Mouse (Mus musculus) heart, embryonic 16.5 days (tissue): Measurements from ENCODE around the gene Col5a3. TPM values are rescaled to one million over a fixed set of nuclear protein-coding genes. Genes with fewer than 3 reads are reported as not detected.
A peak's percentile ranks its signal among the peaks of the same experiment; 100 is the strongest.

Experiments used
- ATAC-seq: fragments of 200-750 bp; cut with Nextera tagmentation; replicated peaks from 2 replicates; pipeline ENCODE4 v1.8.0; 2017; ENCODE audit warnings: moderate number of reproducible peaks; ENCODE audit not compliant: insufficient read depth, low FRiP score; ENCODE audit errors: extremely low read depth
- H3K27ac ChIP-seq: fragments of 300-500 bp; sonication (generic); 2 replicates; pipeline ENCODE4 v1.5.1; 2014; ENCODE audit warnings: mild to moderate bottlenecking, low read length, control low read depth, moderate library complexity
- H3K27me3 ChIP-seq: fragments of 300-500 bp; sonication (generic); 2 replicates; pipeline ENCODE4 v1.6.1; 2014; ENCODE audit warnings: low read length, mixed read lengths; ENCODE audit not compliant: control insufficient read depth, insufficient read depth
- H3K36me3 ChIP-seq: fragments of 300-500 bp; sonication (generic); 2 replicates; pipeline ENCODE4 v1.6.1; 2014; ENCODE audit not compliant: control insufficient read depth, insufficient read depth
- H3K4me1 ChIP-seq: fragments of 300-500 bp; sonication (generic); 2 replicates; pipeline ENCODE4 v1.6.1; 2014; ENCODE audit warnings: low read length, mixed read lengths; ENCODE audit not compliant: control insufficient read depth, insufficient read depth
- H3K4me2 ChIP-seq: fragments of 300-500 bp; sonication (generic); 2 replicates; pipeline ENCODE4 v1.6.1; 2014; ENCODE audit warnings: low read depth, mild to moderate bottlenecking, control low read depth, low read length
- H3K4me3 ChIP-seq: fragments of 300-500 bp; sonication (generic); 2 replicates; pipeline ENCODE4 v1.5.1; 2014; ENCODE audit warnings: mild to moderate bottlenecking, control low read depth, low read length
- H3K9ac ChIP-seq: fragments of 300-500 bp; sonication (generic); 2 replicates; pipeline ENCODE4 v1.6.1; 2014; ENCODE audit warnings: low read length, control low read depth
- H3K9me3 ChIP-seq: fragments of 300-500 bp; sonication (generic); replicated peaks from 2 replicates; pipeline ENCODE4 v1.6.1; 2016; ENCODE audit warnings: low read length; ENCODE audit not compliant: control insufficient read depth
- WGBS: fragments of 180-500 bp; shearing (Covaris S2); extraction: QIAGEN DNeasy Blood & Tissue Kit; methylation state at CpG from one replicate; pipeline ENCODE4 v1.1.7; 2014; 5-methylcytosine and 5-hydroxymethylcytosine counted together
- polyA plus RNA-seq: library from polyadenylated mRNA; unstranded; fragments of >200 nt; fragmentation: Nextera tagmentation; extraction: Ambion mirVana; gene quantifications from 2 replicates; pipeline ENCODE4 v1.2.1, GENCODE M21; 2015

Gene Col5a3
- polyA plus RNA-seq, result 1.9 and 2.1 TPM in 2 replicates

DNA sequence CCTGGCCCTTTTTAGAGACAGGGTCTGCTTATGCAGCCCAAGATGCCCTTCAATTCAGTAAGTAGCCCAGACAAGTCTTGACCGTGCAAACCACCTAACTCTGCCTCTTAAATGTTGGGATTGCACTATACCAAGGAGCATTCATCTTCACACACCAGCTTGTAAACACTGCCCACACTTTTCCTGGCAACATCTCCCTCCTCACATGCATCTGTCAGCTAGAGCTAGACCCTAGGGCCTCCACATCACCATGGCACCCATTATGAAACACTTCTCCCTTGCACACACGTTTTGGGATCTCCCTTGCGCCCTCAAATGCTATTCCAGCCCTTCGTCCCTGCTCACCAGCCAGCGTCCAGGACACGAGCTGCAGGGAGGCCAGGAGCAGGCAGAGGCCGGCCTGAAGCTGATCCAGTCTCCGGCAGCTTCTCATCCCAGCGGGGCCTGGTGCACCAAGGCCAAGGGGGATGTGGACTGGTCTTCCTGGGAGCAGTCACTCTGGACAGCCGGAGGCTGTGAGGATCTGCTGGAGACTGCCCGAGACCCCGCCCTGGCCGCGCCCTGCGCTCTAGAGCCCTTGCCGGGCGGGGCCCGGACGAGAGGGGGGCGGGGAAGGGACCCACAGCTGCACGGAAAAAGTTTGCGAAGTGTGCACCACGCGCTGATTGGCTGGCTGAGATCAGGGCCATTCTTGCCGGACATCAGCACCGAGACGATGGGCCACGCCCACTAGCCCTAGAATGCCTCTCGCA, at the start of gene Col5a3:
TSS of gene Col5a3 (minus strand) at position 547 of the 752 bp plus-strand sequence.
- H3K9me3 ChIP-seq, result no peaks in the 10 kb centered on the region
- H3K27me3 ChIP-seq, result peaks cover 23% of the 10 kb centered on the region
- no peaks in the 10 kb centered on the region for H3K4me1 ChIP-seq
- H3K9ac ChIP-seq, result 0 out of 2 replicates have a peak within 1 kb of the TSS, but pooled peaks have one; percentile 13
- peak within 1 kb of the TSS; percentile 6; the same call in 1 of the 2 replicates for H3K4me3 ChIP-seq
- H3K36me3 ChIP-seq, result no peaks in the 10 kb centered on the region
- WGBS, result 6% methylated on average over 29 of the region's 29 CpGs
- peak within 1 kb of the TSS; percentile 45 for H3K4me2 ChIP-seq
- peak; percentile 68 for ATAC-seq
- no peak within 1 kb of the TSS for H3K27ac ChIP-seq

DNA sequence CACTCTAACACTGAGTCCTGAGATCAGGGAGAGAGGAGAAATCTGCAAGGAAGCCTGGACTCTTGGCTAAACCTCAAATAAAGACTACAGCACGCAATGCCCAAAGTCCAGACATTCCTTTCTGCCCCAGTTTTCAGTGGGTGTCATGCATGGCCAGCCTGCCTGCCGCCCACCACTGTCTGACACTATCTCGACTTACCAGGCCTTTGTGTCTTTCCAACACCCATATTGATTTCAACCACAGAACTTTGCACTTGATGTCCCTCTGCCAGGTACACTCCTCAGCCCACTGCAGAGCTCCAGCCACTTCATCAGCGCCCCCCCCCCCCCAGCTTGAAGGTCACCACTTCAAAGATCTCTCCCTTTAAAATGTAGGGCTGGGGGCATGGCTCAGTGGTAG, 47.4 kb upstream of the Col5a3 start:
- no peaks in the 10 kb centered on the region for H3K36me3 ChIP-seq
- no peaks in the 10 kb centered on the region for H3K9me3 ChIP-seq
- no peak overlapping the region for H3K27ac ChIP-seq
- peaks cover 4% of the 10 kb centered on the region for H3K27me3 ChIP-seq
- no peak overlapping the region for H3K9ac ChIP-seq
- H3K4me2 ChIP-seq, result no peak overlapping the region
- 43% methylated on average over 4 of the region's 4 CpGs for WGBS
- no peak for ATAC-seq
- H3K4me3 ChIP-seq, result no peak overlapping the region
- no peaks in the 10 kb centered on the region for H3K4me1 ChIP-seq

DNA sequence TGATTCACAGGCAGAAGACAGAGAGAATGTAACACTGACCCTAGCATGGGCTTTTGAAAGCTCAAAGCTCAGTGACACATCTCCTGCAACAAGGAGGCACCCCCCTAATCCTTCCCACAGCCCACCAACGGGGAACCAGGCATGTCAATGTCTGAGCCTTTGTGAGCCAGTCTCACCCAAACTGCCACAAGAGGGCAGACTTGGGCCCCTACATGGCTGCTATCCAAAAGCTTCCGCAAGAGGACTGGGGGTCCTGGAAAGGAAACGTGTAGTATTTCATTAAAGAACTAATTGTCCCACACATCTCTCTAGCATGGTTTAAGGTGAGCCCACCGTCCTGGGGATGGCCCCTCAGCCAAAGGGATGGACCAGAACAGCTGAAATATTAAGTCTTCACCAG, 47.0 kb upstream of the Col5a3 start:
- Histone ChIP-seq H3K4me3 (no peak overlapping the region), H3K9me3 (no peaks in the 10 kb centered on the region), H3K36me3 (no peaks in the 10 kb centered on the region), H3K9ac (no peak overlapping the region), H3K4me2 (no peak overlapping the region), H3K27me3 (peaks cover 4% of the 10 kb centered on the region; the same call in 1 of the 2 replicates), H3K4me1 (no peaks in the 10 kb centered on the region), H3K27ac (no peak overlapping the region)
- ATAC-seq, result no peak
- 11% methylated on average over 4 of the region's 4 CpGs for WGBS

DNA sequence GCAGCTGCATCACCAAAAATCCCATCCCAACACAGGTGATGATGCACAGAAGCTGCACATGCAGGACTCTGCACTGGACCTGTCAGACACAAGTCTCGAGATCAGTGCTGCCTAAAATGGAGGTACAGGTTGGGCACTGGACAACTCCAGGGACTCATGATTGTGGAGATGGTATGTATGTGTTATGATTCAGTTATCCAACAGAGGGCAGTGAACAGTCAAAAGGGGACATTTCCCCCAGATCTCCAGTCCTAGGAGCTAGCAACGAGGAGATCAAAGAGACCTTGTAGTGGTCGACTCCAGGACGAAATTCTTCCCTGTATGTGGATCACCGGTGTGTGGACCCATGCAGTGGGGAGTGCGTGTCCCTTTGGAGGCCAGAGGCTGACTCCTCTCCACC, 45.1 kb upstream of the Col5a3 start:
- H3K4me3 ChIP-seq, result no peak overlapping the region
- H3K9ac ChIP-seq, result no peak overlapping the region
- H3K27me3 ChIP-seq, result peaks cover 4% of the 10 kb centered on the region; the same call in 1 of the 2 replicates
- no peak for ATAC-seq
- no peaks in the 10 kb centered on the region for H3K4me1 ChIP-seq
- H3K4me2 ChIP-seq, result no peak overlapping the region
- no peaks in the 10 kb centered on the region for H3K9me3 ChIP-seq
- H3K27ac ChIP-seq, result no peak overlapping the region
- no peaks in the 10 kb centered on the region for H3K36me3 ChIP-seq
- WGBS, result 35% methylated on average over 6 of the region's 6 CpGs

DNA sequence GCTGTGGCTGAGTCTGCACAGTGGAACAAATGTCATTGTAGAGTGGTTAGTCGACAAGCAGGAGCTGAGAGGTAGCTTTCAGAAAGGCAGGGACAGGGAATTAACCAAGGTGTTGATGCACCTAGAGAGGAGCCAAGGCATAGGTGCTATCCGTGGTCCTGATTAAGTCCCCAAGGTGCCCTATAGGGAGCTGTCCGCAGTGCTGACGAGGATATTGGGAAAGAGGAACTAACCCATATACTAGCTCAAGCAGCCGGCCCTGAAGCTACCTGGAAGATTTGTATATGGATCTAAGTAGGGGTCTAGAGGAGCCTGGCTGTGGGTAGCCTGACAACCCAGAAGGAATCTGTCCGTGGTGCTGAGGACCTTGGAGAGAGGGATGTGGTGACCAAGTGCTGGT, 42.3 kb upstream of the Col5a3 start:
- Histone ChIP-seq H3K27ac (no peak overlapping the region), H3K36me3 (no peaks in the 10 kb centered on the region), H3K9ac (no peak overlapping the region), H3K9me3 (no peaks in the 10 kb centered on the region), H3K4me1 (no peaks in the 10 kb centered on the region), H3K4me3 (no peak overlapping the region), H3K27me3 (peaks cover 4% of the 10 kb centered on the region; the same call in 1 of the 2 replicates), H3K4me2 (no peak overlapping the region)
- no peak for ATAC-seq
- WGBS, result 8% methylated on average over 6 of the region's 6 CpGs

DNA sequence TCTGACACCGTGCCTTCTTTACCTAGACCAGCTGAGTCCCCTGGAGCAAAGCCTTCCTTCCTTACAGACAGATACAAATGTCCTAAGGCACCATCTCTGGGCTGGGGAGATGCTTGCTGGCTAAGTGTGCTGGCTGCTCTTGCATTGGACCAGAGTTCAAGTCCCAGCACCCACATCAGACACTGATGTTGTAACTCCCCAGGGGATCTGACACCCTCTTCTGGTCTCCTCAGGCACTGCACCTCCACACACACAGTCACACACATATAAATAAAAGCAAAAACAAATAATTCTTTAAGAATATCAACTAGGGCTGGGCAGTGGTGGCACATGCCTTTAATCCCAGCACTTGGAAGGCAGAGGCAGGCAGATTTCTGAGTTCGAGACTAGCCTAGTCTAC, 35.3 kb upstream of the Col5a3 start:
- Histone ChIP-seq H3K4me3 (no peak overlapping the region), H3K4me2 (no peak overlapping the region), H3K9ac (no peak overlapping the region), H3K27ac (no peak overlapping the region), H3K4me1 (no peaks in the 10 kb centered on the region), H3K36me3 (no peaks in the 10 kb centered on the region), H3K9me3 (no peaks in the 10 kb centered on the region), H3K27me3 (peaks cover 4% of the 10 kb centered on the region)
- no peak for ATAC-seq
- WGBS, result 80% methylated on average over 2 of the region's 2 CpGs

DNA sequence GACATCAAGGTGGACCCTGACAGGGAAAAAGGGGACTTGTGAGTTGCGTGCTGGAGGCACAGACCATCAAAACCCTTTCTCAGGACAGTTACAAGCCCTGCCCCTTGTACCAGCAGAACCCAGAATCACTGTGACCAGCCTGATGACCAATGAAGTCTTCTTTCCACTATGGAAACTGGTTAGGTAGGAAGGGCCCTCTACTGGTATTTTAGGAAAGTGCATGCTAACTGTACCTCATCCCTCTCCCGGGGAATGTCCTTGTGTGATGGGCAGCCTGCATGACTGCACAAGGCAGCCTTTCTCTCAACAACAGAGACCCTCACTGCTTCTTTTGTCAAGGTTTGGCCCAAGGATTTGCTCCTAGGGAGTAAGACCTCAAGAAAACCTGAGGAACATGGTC, 27.8 kb upstream of the Col5a3 start:
- no peaks in the 10 kb centered on the region for H3K36me3 ChIP-seq
- no peaks in the 10 kb centered on the region for H3K9me3 ChIP-seq
- H3K4me2 ChIP-seq, result no peak overlapping the region
- 26% methylated on average over 2 of the region's 2 CpGs for WGBS
- no peak overlapping the region for H3K9ac ChIP-seq
- no peak overlapping the region for H3K4me3 ChIP-seq
- no peak; the same call in 1 of the 2 replicates for ATAC-seq
- H3K27ac ChIP-seq, result no peak overlapping the region
- no peaks in the 10 kb centered on the region for H3K4me1 ChIP-seq
- H3K27me3 ChIP-seq, result no peaks in the 10 kb centered on the region

DNA sequence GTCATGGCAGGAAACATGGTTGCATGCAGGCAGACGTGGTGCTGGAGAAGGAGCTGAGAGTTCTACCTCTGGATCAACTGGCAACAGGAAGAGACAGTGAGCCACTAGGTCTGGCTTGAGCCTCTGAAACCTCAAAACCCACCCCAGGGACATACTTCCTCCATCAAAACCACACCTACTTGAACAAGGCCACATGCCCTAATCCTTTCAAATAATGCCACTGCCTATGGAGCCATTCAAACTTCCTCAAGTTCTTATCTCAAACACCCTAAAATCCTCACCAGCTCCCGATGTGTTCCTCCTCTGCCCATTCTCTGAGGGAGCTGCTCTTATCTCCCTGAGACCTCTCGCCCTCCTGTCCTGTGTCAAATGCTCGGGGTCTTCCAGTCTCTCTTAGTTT, 27.3 kb upstream of the Col5a3 start:
- Histone ChIP-seq H3K4me3 (no peak overlapping the region), H3K36me3 (no peaks in the 10 kb centered on the region)
- WGBS, result 43% methylated on average over 4 of the region's 4 CpGs

DNA sequence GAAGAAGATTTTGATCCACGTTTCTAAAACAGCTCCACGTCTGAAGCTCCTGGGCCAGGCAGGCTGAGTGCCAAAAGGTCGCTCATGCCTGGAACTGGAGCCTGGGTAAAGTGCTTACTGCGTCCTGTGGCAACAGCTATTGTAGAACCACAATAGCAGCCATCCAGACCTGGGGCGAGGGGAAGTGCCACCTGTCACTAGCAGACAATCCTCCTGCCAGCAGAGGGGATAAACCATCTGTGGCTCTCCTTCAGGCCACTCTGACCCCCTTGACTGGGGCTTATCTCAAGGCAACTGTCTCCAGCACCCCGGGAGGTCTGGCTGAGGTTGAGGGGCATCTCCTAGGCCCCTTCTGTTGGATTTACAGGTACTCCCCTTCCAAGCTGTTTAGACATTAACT, 24.1 kb upstream of the Col5a3 start:
- Histone ChIP-seq H3K9me3 (no peaks in the 10 kb centered on the region), H3K27me3 (peaks cover 2% of the 10 kb centered on the region; the same call in 1 of the 2 replicates), H3K4me3 (no peak overlapping the region), H3K27ac (no peak overlapping the region), H3K4me2 (no peak overlapping the region), H3K36me3 (no peaks in the 10 kb centered on the region), H3K9ac (no peak overlapping the region), H3K4me1 (no peaks in the 10 kb centered on the region)
- WGBS, result 50% methylated on average over 6 of the region's 6 CpGs
- ATAC-seq, result no peak

More for the DNA sequence above, 27.3 kb upstream of the Col5a3 start:
- ATAC-seq, result no peak
- Histone ChIP-seq H3K4me2 (no peak overlapping the region), H3K27ac (no peak overlapping the region), H3K9ac (no peak overlapping the region), H3K4me1 (no peaks in the 10 kb centered on the region), H3K27me3 (no peaks in the 10 kb centered on the region), H3K9me3 (no peaks in the 10 kb centered on the region)
